Mouse (Mus musculus) kidney, adult 2 months (tissue): Measurements from ENCODE around the gene Cxcr5.

Experiments
- CTCF ChIP-seq: fragments of 200-500 bp; conservative IDR thresholded peaks from 2 replicates; pipeline ENCODE4 v1.5.1; 2011; ENCODE audit warnings: low read depth, mild to moderate bottlenecking, control low read depth, low read length, moderate library complexity, mixed read lengths; ENCODE audit not compliant: insufficient read depth, insufficient read length
- POLR2A ChIP-seq: fragments of 200-500 bp; IDR thresholded peaks from one replicate; pipeline ENCODE4 v1.6.1; 2011; ENCODE audit warnings: low read depth, low read length, control low read depth

GRCm38 (mm10) chr9:44502006-44502405 is 59.7 kb downstream of the Cxcr5 start:
- TF ChIP-seq POLR2A (no peak), CTCF (peak; percentile 97)
